Mouse (Mus musculus) neural tube, embryonic 11.5 days (tissue): ENCODE measurements around the gene Wdr83. TPM values are rescaled to one million over a fixed set of nuclear protein-coding genes. Genes with fewer than 3 reads are reported as not detected.
"Not testable (repeated sequence)": the region's sequence is repeated elsewhere in the genome, so short reads cannot be mapped to it uniquely, and the experiment has no call there.

Source experiments
- ATAC-seq: fragments of 200-750 bp; cut with Nextera tagmentation; 2 replicates; pipeline ENCODE4 v1.8.0; 2017; ENCODE audit warnings: moderate number of reproducible peaks, mild to moderate bottlenecking, moderate TSS enrichment, moderate library complexity; ENCODE audit not compliant: insufficient read depth, low FRiP score, low TSS enrichment
- DNase-seq: peaks from one replicate; pipeline ENCODE4 v3.0.0-alpha.2; 2015; ENCODE audit warnings: low spot score
- H3K27ac ChIP-seq: fragments of 300-500 bp; sonication (generic); 2 replicates; pipeline ENCODE4 v1.5.1; 2014; ENCODE audit warnings: low read depth, mild to moderate bottlenecking, low read length
- H3K27me3 ChIP-seq: fragments of 300-500 bp; sonication (generic); 2 replicates; pipeline ENCODE4 v1.6.1; 2014; ENCODE audit warnings: mild to moderate bottlenecking, low read length, mixed read lengths; ENCODE audit not compliant: control insufficient read depth, insufficient read depth
- H3K36me3 ChIP-seq: fragments of 300-500 bp; sonication (generic); 2 replicates; pipeline ENCODE4 v1.6.1; 2014; ENCODE audit warnings: mild to moderate bottlenecking, low read length, moderate library complexity, mixed read lengths; ENCODE audit not compliant: control insufficient read depth, insufficient read depth
- H3K4me1 ChIP-seq: fragments of 300-500 bp; sonication (generic); 2 replicates; pipeline ENCODE4 v1.6.1; 2014; ENCODE audit warnings: low read length, mixed read lengths; ENCODE audit not compliant: control insufficient read depth, insufficient read depth
- H3K4me2 ChIP-seq: fragments of 300-500 bp; sonication (generic); 2 replicates; pipeline ENCODE4 v1.6.1; 2014; ENCODE audit warnings: low read depth, mild to moderate bottlenecking, moderate library complexity
- H3K4me3 ChIP-seq: fragments of 300-500 bp; sonication (generic); 2 replicates; pipeline ENCODE4 v1.5.1; 2014; ENCODE audit warnings: low read depth, low read length
- H3K9ac ChIP-seq: fragments of 300-500 bp; sonication (generic); 2 replicates; pipeline ENCODE4 v1.6.1; 2014; ENCODE audit warnings: mild to moderate bottlenecking, low read length
- H3K9me3 ChIP-seq: fragments of 300-500 bp; sonication (generic); 2 replicates; pipeline ENCODE4 v1.6.1; 2016; ENCODE audit warnings: low read length; ENCODE audit not compliant: control insufficient read depth
- whole genome bisulfite sequencing: fragments of 180-500 bp; shearing (Covaris S2); extraction: QIAGEN DNeasy Blood & Tissue Kit; methylation state at CpG from one replicate; pipeline ENCODE4 v1.1.7; 2014; 5-methylcytosine and 5-hydroxymethylcytosine counted together
- polyA plus RNA-seq: library from polyadenylated mRNA; unstranded; fragments of >200 nt; fragmentation: Nextera tagmentation; extraction: Ambion mirVana; gene quantifications from 2 replicates; pipeline ENCODE4 v1.2.1, GENCODE M21; 2014

The Wdr83 gene
- polyA plus RNA-seq, 1 experiment from 2014 or later: 60.6 TPM

DNA sequence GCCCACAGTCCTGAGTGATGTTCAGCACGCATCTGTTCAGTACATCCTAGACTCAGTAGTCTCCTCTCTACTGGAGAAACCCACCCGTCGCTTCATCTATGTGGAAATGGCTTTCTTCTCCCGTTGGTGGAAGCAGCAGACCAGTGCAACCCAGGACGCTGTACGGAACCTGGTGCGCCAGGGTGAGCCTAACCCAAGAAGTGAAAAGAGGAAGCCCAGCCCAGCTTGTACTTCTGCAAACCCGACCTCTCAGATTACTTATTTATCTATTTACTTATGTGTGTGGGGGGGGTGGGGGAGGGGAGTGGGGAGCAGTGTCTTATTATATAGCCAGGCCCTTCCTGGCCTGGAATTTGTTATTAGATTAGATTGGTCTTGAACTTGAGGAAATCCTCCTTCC, 3.5 kb upstream of the Wdr83 start:
- no peak overlapping the region for H3K9ac ChIP-seq
- no peaks in the 10 kb centered on the region for H3K9me3 ChIP-seq
- no peaks in the 10 kb centered on the region for H3K36me3 ChIP-seq
- 93% methylated on average over 8 of the region's 8 CpGs for WGBS
- no peak overlapping the region for H3K4me3 ChIP-seq
- no peak overlapping the region for H3K27ac ChIP-seq
- no peaks in the 10 kb centered on the region for H3K27me3 ChIP-seq
- no peak overlapping the region for H3K4me2 ChIP-seq
- DNase-seq (peak; percentile 2), ATAC-seq (no peak)
- H3K4me1 ChIP-seq: peaks cover 18% of the 10 kb centered on the region; the same call in 1 of the 2 replicates

DNA sequence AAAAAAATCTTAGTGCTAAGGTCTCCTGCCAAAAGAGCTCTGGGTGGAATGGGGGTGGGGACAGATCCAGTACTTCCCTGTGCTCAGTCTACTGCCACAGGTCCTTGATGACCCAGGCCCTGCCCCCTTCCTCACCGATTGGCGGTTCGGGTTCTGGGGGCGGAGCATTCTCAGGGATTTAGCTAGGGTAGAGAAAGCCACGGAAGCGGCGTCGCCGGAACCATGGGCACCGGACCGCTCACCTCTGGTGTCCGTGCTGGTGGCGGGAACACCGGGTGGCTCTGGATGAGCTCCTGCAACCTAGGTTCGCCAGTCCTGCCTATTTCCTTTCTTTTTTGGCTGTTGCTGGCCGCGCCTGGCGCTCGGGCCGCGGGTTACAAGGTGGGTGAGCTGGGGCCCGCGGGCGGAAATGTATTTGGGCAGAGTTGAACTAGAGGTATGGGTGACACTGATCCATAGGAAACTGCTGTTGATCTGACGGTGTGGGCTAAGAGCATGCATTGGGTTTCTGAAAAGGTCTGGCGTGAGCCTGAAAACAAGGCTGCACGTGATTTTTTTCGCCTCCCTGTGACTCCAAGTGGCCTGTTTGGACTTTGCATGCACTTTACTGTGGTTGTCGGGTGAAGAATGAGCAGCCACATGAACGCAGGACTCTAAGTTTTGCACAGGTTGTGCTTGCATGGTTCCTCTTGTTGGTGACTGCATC, 2.2 kb upstream of the Wdr83 start, which contains the start of gene Man2b1:
Gene Man2b1, plus strand, starts transcription at position 163 of the 706 bp plus-strand sequence.
- Histone ChIP-seq H3K9ac (peak within 1 kb of the TSS; percentile 71), H3K27me3 (no peaks in the 10 kb centered on the region), H3K4me1 (peaks cover 18% of the 10 kb centered on the region; the same call in 1 of the 2 replicates), H3K4me2 (peak within 1 kb of the TSS; percentile 92), H3K27ac (0 out of 2 replicates have a peak within 1 kb of the TSS, but pooled peaks have one; percentile 34), H3K36me3 (no peaks in the 10 kb centered on the region), H3K4me3 (peak within 1 kb of the TSS; percentile 61), H3K9me3 (no peaks in the 10 kb centered on the region)
- DNase-seq (peak; percentile 78), ATAC-seq (peak; percentile 78)
- under 1% methylated on average over 30 of the region's 30 CpGs for WGBS

DNA sequence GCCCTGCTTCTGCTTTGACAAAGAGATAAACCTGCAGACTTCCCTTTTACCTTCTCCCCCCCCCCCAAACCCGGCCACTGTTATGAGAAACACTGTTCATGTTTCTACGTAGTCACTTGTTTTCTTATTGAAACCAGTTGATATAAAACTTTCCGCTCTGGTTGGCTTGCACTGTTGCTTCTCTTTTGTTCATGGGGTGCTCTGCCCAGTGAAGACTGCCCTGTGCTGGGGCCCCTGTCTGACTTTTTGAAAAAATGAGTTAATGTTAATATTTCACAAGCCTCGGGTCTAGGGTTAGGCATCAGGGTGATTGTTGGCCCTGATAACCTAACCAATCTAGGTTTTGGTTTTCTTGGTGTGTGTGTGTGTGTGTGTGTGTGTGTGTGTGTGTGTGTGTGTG, 1.1 kb upstream of the Wdr83 start:
- peak; percentile 2 for DNase-seq
- not testable (repeated sequence) for ATAC-seq, H3K4me2 ChIP-seq

DNA sequence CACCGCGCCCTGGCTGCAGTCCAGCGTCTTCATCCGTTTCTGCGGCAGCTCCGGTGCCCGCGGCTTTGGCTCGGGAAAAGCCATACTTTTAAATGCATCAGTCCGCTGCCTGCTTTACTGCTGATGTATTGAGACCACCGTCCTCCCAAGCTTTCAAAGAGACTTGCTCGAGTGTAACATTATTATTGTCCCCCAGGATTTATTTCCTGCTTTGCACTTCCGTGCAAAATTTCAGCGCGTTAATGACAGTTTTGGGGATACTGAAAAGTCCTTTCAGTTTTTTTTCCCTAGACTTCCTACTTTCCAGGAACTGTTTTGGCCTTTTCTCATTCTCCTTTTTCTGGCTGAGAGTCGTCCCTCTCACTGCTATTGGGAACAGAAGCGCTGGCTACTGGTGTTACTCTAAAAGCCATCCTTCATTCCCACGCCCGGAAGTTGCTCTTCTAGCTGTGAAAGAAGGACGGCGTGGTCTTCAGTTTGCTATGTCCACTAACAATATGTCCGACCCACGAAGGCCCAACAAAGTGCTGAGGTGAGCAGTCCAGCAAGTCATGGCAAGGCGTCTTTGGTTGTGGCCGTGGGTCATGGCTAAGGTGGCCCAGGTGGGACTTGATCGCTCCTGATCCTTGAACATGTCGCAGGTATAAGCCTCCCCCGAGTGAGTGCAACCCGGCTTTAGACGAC, 432 bp downstream of the Wdr83 start, which contains the start of gene Wdr83os:
Gene Wdr83os, plus strand, starts transcription at position 209 of the 684 bp plus-strand sequence.
- DNase-seq (peak; percentile 72), ATAC-seq (peak; percentile 33; the same call in 1 of the 2 replicates)
- Histone ChIP-seq H3K27ac (no peak within 1 kb of the TSS), H3K4me3 (peak within 1 kb of the TSS; percentile 90), H3K4me2 (peak within 1 kb of the TSS; percentile 67), H3K9ac (peak within 1 kb of the TSS; percentile 86), H3K9me3 (no peaks in the 10 kb centered on the region), H3K4me1 (peaks cover 18% of the 10 kb centered on the region; the same call in 1 of the 2 replicates), H3K36me3 (peaks cover under 1% of the 10 kb centered on the region), H3K27me3 (no peaks in the 10 kb centered on the region)
- WGBS: 0% methylated on average over 30 of the region's 30 CpGs

More for the DNA sequence above, 1.1 kb upstream of the Wdr83 start:
- 87% methylated on average over 4 of the region's 4 CpGs for WGBS
- H3K27me3 ChIP-seq, H3K27ac ChIP-seq, H3K9me3 ChIP-seq, H3K9ac ChIP-seq, H3K36me3 ChIP-seq, H3K4me3 ChIP-seq: not testable (repeated sequence)
- H3K4me1 ChIP-seq: peaks cover 18% of the 10 kb centered on the region; the same call in 1 of the 2 replicates

DNA sequence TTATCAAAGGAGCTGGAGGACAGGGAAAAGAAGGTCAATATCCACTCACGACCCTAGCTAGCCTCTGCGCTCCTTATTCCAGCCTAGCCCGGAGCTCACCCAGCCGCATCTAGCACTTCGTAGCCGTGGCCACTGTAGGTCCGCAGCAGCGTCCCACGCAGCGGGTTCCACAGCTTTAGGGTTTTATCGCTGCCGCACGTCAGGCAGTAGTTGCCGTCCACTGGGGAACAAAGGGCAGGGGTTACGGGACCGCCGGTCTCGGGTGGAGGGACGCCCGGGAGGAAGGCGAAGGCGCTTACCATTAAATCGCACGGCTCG, 933 bp downstream of the Wdr83 start:
- Histone ChIP-seq H3K9me3 (no peaks in the 10 kb centered on the region), H3K36me3 (peaks cover 3% of the 10 kb centered on the region), H3K27ac (no peak overlapping the region), H3K9ac (peak overlapping the region; percentile 86), H3K4me3 (peak overlapping the region; percentile 90), H3K4me2 (peak overlapping the region; percentile 67), H3K4me1 (peaks cover 18% of the 10 kb centered on the region; the same call in 1 of the 2 replicates), H3K27me3 (no peaks in the 10 kb centered on the region)
- DNase-seq: no peak
- 2% methylated on average over 25 of the region's 25 CpGs for WGBS
- ATAC-seq: no peak

DNA sequence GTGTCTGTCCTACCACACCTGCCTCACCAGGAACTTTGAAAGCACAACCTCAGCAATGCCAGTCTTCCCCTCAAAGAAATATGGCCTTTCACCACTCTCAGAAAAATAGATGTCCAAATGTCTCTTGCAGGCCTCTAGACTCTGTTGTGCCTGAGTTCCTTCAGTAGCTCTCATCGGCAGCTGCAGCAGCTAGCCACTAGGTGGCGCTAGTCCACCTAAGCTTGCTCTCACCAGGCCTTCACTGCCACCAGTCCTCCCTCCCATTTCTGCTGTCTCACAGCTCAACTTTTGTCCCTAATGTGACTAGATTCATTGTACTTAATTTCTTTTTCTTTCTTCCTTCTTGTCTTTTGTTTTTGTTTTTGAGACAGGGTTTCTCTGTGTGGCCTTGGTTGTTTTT, 4.1 kb downstream of the Wdr83 start:
- H3K4me3 ChIP-seq: no peak overlapping the region
- WGBS: 0% methylated on average over 2 of the region's 2 CpGs
- ATAC-seq (no peak), DNase-seq (peak; percentile 81)
- peaks cover 13% of the 10 kb centered on the region for H3K36me3 ChIP-seq
- H3K27ac ChIP-seq: no peak overlapping the region
- peaks cover 16% of the 10 kb centered on the region for H3K4me1 ChIP-seq
- H3K4me2 ChIP-seq: no peak overlapping the region
- no peak overlapping the region for H3K9ac ChIP-seq
- no peaks in the 10 kb centered on the region for H3K9me3 ChIP-seq
- no peaks in the 10 kb centered on the region for H3K27me3 ChIP-seq

DNA sequence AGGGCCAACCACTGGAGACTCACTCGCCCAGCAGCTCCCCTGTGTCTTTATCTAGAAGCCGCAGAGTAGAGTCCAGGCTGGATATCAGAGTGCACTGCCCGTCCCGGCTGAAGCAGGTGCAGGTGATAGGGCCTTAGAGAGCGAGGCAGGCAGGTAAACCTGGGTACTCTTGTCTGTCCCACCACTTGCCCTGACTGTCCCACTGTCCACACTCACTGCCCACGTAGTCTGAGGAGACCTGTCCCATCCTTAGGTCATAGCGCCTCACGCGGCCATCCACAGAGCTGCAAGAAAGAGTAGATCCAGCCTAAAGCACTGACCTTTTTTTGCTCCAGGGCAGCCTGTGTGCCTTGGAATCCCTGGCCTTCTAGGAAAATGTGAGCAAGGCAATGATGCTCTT, 5.1 kb downstream of the Wdr83 start:
- Histone ChIP-seq H3K9ac (no peak overlapping the region), H3K4me1 (peaks cover 9% of the 10 kb centered on the region; the same call in 1 of the 2 replicates), H3K27me3 (no peaks in the 10 kb centered on the region), H3K4me2 (no peak overlapping the region), H3K27ac (no peak overlapping the region), H3K4me3 (no peak overlapping the region), H3K9me3 (no peaks in the 10 kb centered on the region), H3K36me3 (peaks cover 13% of the 10 kb centered on the region)
- DNase-seq (peak; percentile 47), ATAC-seq (no peak)
- 73% methylated on average over 9 of the region's 9 CpGs for WGBS

DNA sequence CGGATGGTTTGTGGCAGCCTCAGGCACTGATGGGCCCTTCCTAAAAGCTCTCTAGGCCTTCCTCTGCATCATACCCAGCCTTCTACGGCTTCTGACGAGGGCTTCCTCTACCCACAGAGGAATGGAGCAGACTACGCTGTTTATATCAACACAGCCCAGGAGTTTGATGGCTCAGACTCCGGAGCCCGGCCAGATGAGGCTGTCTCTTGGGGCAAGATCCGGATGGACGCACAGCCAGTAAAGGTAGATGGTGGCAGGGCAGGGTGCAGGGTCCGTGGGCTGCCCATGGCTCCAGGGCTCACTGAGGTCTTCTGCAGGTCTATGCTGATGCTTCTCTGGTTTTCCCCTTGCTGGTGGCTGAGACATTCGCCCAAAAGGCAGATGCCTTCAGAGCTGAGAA, 6.5 kb downstream of the Wdr83 start:
- H3K36me3 ChIP-seq: peaks cover 13% of the 10 kb centered on the region
- DNase-seq: no peak
- ATAC-seq: no peak
- 90% methylated on average over 10 of the region's 10 CpGs for WGBS
- H3K9ac ChIP-seq: no peak overlapping the region
- H3K27me3 ChIP-seq: no peaks in the 10 kb centered on the region
- no peak overlapping the region for H3K4me2 ChIP-seq
- H3K4me1 ChIP-seq: peaks cover 6% of the 10 kb centered on the region; the same call in 1 of the 2 replicates
- no peak overlapping the region for H3K27ac ChIP-seq
- H3K9me3 ChIP-seq: no peaks in the 10 kb centered on the region
- no peak overlapping the region for H3K4me3 ChIP-seq
